Mouse (Mus musculus): Measurements from ENCODE around the gene Tbc1d22a. TPM values are rescaled to one million over a fixed set of nuclear protein-coding genes. Genes with fewer than 3 reads are reported as not detected.
"Not testable (repeated sequence)": the region's sequence is repeated elsewhere in the genome, so short reads cannot be mapped to it uniquely, and the experiment has no call there.

Gene Tbc1d22a
- total RNA-seq, 2 experiments from 2014 or later = 17.9 to 19.3 TPM

DNA sequence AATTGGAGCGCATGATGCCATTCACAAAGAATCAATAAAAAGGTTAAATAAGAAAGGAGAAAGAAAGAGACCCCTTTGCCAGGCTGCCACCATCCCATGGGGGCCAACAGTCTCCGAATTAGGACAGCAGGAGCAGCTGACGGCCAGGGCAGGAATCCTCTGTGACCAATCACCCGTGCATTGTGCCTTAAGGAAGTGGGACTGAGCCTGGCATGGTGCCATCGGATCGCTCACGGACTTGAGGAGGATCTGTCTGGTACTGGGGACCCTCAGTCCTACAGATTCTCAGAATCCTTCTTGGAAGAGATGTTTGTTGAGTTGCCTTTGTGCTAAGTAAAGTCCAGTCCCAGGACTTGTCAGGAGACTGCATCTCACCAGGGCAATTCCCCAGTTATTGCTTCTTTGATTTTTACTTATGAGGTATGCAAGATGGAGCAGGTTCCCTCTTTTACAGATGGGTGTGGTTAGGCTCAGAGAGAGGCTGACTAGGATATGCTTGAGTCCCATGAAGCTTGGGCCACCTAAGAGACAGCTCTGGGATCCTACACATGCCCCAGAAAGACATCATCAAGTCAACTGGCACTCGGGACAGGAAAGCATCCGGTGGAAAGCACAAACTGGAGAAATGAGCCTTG, 12.4 kb upstream of the Tbc1d22a start:
- intact Hi-C loops (cut with DNase I) = no loop called here
- peak; percentile 63 for DNase-seq

DNA sequence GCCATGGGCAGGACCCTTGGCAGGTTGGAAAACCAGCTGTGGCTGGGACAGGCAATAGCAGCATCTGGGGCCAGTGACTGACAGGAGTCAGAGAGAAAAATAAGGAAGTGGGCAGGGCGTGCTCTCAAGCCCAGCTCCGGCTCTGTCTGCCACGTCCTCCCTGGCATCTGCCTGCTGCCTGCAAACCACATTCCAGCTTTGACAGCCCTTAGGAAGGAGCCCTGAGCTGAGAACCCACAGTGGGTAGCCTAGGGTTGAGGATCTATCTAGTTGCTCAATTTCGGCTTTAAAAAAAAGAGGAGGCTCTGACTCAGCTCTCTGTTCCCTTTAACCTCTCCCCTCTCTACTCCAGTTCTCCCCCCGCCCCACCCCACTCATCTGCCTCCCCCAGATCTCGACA, 11.6 kb upstream of the Tbc1d22a start:
- intact Hi-C loops (cut with DNase I) = no loop called here
- no peak for DNase-seq

DNA sequence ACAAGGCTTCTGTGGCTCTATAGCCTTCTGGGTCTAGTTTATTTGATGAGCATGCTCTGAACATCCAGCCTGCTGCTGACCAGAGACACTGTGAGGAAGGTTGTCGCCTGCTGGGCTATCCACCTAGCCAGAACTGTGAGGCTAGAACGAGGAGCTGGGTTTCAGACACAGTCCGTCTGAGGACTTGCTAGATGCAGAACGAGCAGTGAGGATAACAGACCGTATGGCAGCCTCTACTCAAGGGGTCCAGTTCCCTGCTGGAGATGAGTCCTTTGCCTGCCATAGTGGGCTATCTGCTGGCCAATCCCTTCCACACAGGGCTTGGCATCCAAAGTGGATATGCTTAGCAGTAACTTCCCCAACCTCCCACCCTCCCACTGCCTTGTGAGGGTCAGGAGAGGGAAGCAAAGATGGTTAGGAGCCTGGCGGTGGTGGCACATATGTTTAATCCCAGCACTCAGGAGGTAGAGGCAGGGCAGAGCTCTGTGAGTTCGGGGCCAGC, 10.9 kb upstream of the Tbc1d22a start:
- DNase-seq = no peak
- intact Hi-C loops (cut with DNase I) = no loop called here

DNA sequence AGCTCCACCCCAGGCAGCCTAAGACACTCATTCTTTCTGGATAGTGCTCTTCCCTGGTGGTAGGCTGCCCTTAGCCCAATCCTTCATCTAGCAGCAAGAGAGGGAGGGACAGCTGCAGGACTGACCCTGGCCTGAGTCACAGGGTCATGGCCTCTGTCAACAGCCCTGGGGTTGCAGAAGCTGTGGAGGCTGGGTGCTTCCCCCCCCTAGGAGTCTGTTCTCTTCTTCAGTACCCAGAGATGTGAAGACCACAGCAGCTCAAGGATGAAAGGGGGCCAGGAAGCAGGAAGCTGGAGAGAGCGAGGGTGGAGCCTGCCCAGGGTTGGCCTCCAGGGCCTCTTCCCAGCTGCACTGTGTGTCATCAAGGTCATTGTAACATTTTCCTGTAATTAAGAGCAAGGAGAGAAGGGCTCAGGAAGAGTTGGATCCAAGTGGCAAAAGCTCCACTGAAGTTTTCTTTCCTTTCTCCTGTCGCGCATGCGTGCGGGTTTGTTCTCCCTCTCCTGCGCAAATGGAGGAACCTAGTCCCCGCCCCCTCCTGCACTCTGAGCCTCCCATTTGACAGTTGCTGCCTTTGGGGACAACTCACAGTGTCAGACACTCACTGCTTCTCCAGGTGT, 10.2 kb upstream of the Tbc1d22a start:
- intact Hi-C loops (cut with DNase I) = no loop called here
- DNase-seq = no peak

DNA sequence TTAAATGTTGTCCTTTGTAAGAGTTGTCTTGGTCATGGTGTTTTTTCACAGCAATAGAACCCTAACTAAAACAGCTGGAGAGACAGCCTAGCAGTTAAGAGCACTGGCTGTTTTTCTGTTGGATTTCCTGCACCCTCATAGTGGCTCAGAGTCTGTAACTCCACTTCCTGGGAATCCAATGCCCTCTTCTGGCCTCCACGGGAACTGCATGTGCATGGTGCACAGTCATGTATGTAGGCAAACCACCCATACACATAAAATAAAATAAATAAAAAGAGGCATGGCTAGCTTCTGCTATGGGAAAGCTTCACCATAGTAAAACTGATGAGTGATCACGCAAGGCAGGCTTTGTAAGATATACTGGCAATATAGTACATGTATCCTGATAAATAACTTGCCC, 9.0 kb upstream of the Tbc1d22a start:
- DNase-seq = peak; percentile 51
- intact Hi-C loops (cut with DNase I) = no loop called here

DNA sequence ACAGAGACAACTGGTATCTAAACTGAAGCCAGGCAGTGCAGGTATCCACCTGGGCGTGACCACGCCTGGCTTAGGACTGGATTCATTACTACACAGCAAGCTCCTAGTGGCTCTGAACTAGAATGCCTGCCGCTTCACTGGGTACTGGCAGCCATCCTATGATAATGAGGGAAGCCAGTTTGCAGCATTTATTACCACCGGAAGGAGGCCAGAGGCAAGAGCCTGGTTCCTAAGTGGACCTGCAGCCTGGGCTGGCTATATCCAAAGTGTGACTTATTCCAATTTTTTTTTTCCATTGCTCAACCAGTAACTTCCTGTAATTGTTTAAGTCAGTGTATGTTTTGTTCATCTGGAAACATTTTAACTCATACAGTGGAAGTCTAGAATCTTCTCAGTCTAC, 7.9 kb upstream of the Tbc1d22a start:
- intact Hi-C loops (cut with DNase I) = no loop called here
- DNase-seq = no peak

DNA sequence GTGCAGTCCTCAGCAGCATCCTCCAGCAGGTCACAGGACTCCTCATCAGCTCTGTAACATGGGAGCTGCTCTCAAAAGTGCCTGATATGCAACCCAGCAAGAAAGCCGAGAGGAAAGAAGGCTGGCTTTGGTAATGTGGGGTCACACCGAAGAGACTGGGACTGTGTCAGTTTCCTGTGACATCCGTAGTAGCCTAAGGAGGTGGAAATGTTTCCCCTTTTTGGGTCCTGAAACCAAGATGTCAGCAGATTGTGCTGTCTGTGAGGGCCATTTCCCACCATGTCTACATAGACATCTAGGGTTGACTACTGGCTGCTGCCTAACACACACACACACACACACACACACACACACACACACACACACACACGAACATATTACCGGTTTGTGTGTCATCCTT, 2.1 kb upstream of the Tbc1d22a start:
- DNase-seq; intact Hi-C loops (cut with DNase I): not testable (repeated sequence)

DNA sequence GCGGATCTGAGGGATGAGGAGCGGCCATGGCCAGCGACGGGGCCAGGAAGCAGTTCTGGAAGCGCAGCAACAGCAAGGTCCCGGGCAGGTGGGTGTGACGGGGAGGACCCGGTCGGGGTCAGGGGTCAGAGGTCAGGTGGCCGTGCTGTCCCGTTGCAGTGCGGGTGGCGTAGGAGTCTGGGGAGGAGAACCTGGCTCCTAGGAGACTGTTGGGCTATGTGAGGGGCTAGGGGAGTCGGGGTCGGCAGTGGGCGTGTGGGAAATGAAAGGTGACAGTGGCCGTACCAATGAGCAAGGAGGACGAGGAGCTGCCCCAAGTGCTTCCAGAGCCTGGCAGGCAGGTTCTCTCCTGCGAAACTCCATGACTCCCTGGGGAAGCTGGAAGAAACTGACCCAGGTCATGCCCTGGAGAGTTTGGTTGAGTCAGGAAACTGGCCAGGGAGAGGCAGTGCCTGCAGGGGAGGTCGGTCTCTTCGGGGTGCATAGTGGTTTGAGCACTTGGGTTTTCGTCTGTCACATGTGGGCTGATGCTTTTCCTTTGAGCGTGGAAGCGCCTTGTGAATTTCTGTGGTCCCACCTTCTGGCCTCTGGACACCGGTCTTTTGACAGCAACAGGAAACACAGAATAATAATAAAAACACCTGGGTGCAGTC, 416 bp downstream of the Tbc1d22a start:
- intact Hi-C loops (cut with DNase I) = no loop called here

DNA sequence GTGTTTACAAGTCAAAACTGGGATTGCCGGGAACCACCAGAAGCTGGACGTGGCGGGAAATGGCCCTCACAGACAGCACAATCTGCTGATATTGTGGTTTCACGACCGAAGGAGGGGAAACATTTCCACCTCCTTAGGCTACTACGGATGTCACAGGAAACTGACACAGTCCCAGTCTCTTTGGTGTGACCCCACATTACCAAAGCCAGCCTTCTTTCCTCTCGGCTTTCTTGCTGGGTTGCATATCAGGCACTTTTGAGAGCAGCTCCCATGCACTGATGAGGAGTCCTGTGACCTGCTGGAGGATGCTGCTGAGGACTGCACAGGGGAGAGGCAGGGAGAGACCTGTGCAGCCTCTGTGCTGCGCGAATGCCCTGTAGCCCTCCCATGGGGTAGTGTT, 2.4 kb downstream of the Tbc1d22a start:
- intact Hi-C loops (cut with DNase I); DNase-seq: not testable (repeated sequence)

More for the DNA sequence above, 416 bp downstream of the Tbc1d22a start:
- DNase-seq = no peak

DNA sequence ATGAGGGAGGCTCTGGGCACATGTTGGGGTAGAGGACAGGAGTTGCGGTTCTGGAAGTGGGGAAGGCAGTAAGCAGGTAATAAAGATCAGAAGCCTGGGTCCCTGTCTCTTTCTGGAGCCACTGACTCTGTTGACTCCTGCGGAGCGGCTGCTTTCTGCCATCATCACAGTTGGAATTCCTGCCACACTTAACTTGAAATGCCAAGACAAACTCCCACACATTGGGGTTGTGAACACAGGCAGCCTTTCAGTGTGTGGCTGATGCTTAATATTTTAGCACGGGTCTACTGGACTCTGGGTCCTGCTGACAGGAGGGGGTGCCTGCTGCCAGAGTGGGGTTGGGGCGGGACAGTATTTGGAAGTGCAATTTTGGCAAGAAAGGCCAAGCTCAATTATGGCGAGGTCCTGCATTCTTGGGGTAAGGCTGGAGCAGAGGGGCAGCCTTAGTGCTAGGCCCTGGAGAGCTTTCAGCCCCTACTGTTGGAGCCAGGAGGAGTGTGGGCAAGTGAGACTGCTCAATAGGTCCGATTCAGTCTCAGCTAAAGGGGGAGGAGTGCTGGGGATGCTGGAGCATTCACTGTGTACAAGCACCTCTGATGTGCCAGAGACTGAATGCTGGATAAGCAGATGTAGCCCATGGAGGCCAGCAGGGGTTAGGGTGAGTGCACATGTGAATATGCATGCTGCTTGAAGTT, 5.4 kb downstream of the Tbc1d22a start:
- intact Hi-C loops (cut with DNase I) = no loop called here
- DNase-seq = no peak

DNA sequence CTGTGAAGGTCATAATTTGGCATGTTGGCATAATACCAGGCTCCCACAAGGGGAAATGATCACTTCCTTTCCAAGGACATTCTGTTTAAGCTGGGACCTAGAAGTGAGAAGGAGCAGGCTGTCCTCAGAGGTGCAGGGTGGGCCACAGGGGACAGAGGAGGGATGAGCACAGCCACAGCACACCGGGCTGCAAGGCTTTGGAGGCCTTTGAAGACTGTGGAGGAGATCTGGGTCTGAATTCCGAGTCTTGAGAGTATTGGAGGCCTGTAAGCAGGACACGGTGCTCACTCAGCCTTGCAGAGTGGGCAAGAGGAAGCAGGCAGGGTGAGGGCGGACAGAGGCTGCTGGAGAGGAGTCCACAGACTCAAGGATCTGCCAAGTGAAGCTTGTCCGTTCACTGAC, 6.0 kb downstream of the Tbc1d22a start:
- DNase-seq = no peak
- intact Hi-C loops (cut with DNase I) = no loop called here

DNA sequence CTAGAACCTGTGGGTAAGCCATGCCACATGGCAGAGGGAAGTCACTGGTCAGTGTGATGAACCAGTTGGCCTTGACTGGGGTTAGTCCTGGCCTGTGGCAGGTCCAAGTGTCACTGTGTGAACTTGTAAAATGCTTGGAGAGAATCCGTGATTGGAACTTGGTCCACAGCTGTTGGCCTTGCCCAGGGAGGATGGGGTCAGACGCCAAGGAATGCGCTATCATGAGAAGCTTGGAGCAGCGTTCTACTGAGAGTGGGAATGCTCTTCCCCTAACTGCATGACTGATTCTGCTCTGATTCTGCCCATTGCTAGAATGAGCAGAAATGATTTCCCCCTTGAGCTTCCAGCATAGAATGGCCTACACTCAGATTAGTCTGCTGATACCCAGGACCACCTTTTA, 6.5 kb downstream of the Tbc1d22a start:
- intact Hi-C loops (cut with DNase I) = no loop called here
- DNase-seq = no peak

DNA sequence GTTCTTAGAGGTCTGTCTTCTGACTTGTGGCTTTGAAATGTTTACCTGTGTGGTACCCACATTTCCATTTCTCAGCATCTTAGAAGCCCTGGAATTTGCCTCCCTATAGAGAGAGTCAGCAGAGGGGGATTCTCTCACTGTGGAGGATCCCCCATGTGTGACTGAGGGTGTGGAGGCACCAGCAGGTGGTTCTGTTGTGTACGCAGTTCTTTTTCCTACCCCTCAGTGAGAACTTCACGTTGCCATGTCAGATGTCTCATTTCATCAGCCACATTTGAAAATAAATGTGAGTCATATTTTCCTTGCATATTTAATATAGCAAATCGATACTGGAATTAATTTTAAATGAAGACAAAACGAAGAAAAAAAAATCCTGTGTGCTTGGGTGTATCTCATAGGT, 7.1 kb downstream of the Tbc1d22a start:
- intact Hi-C loops (cut with DNase I) = no loop called here
- no peak for DNase-seq

DNA sequence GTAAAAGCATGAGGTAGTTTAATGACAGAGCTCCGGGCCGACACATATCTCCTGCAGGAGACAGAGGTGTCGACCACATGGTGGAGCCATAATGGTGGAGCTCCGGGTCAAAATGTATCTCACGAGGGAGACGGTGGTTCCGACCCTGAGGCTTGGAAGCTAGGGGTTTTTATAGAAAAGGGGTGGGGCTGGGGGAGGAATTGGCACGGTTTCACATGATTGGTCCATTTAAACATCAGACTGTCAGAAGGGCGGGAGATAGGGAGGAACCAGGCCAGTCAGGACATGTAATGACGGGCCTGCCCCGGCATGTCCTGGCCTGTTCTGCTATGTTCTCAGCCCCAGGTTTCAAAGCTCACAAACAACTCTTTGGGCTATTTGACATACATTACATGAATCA, 7.6 kb downstream of the Tbc1d22a start:
- DNase-seq; intact Hi-C loops (cut with DNase I): not testable (repeated sequence)

DNA sequence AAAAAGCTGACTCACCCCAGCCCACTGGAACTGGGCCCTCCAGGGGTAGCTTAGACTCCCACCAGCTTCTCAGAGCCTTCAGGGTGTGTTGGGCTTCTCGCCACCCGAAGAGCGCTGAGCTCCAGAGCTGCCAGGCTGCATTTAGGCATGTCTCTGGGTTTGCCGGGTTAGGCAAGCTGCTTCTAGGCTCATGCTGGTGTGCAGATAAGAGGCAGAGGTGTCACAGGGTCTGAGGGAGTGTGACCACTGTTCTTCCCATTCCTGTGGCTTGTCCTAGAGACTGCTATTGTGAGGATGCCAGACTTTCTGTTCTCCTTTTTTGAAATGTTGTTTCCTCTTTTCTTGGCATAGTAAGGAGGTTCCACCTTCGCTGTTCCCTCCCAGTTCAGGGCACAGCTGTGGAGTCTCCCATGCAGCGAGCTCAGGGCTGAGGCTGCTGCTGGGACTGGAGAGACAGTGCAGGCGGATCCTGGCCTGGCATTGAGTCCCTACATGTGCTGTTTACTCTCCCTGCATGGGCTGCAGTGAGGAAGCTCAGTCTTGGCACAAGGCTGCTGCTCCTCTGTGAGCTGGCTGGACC, 10.8 kb downstream of the Tbc1d22a start:
- no peak for DNase-seq
- intact Hi-C loops (cut with DNase I) = no loop called here

DNA sequence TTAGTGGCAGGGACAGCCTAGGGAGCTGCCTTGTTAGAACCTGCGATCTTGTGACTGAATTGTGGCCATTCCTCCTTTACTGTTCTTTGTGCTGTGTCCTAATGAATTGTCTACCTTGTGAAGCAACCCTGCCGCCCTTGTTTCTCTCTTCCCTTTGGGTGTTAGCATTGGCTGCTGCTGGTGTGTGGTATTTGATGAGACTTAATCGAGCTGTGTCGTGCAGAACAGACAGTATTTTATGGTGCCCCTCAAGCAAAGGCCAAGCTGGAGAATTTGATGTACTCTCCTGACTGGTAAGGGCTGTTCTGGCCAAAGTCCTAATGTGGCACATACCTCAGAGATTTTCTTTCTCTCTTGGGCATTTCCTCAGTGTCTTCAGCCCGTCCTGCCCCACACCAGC, 12.0 kb downstream of the Tbc1d22a start:
- DNase-seq = no peak
- intact Hi-C loops (cut with DNase I) = no loop called here

DNA sequence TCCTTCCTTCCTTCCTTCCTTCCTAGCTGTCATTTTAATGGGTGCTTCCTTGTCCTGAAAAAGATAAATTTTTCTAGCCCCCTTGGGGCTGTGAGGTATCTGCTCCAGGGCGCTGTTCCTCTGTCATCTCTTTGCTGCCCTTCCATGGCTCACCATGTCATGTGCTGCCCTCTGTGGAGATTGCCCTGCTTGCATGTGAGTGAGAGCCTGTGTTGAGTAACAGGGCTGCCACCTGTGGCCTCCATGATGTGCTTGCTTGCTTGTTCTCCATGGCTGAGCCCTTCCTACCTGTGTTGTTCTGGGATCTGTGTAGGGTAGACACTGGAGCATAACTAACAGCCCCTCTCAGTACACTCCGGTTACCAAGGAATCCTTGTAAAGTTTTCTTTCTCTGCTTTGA, 12.7 kb downstream of the Tbc1d22a start:
- no peak for DNase-seq
- intact Hi-C loops (cut with DNase I) = no loop called here

DNA sequence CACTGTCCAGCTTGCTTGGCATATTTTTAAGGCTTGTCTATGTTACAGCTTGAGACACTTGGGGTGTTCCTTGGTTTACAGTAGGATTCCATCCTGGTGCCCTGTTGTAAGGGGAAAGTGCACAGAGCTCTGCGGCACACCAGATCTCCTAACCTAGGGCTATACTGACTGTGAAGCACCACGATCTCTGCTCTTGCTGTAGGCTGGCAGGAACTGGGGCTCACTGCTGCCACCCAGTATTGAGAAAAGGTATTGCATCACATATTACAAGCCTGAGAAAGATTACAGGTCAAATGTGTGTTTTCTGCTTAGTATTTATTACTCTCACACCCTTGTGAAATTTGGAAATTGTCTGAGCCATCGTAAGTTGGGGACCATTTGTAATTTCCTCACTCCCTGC, 13.9 kb downstream of the Tbc1d22a start:
- intact Hi-C loops (cut with DNase I) = no loop called here
- DNase-seq = no peak

DNA sequence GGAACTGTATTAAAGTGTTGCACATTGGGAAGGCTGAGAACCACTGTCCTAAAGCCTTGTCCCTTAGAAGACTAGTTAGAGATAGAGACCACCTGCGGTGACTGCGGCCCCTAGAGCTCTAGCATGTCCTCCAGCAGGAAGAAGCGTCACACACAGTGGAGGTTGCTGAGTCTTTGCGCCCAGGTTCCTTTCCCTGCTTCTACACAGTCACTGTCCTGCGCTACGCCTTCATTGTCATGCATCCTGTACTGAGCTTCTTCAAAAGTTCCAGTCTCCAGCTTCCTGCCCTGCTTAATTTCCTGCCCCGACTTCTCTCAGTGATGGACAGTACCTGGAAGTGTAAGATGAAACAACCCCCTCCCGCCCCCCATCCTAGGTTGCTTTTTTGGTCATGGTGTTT, 14.8 kb downstream of the Tbc1d22a start:
- intact Hi-C loops (cut with DNase I) = no loop called here
- DNase-seq = no peak

DNA sequence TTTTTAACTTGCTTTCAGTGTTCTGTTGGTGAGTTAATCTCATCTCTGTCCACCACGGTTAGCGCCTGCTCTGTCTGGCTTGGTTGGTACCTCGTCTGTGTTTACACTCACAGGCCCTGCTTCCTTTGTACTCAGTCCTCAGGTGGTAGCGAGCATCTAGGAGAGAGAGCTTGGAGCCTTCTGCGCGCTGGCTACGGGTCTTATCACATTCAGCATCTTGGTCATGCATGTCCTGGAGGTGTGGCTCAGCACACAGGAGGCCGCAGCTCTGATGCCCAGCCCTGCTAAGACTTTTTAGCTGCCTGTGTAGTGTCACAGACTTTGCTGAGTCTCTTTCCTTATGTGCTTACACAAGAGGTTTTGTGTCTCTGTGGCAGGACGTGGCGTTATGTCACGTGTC, 15.4 kb downstream of the Tbc1d22a start:
- DNase-seq = no peak
- intact Hi-C loops (cut with DNase I) = no loop called here

DNA sequence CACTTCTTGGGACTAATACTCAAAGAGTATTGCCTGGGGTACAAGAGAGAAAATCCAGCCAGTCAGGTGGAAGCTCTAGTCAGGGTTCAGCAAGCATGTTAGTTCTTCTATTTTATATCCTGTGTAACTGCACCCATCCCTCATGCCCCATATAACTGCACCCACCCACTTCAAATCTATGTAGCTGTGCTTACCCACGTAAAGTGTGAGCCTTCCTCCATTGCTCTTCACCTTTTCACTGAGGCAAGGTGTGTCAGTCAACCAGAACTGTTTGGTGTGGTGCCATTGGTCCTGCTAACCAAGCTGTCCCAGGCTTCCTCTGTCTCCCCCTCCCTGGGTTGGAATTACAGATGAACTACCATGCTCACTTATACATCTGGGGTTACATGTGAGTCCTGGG, 16.9 kb downstream of the Tbc1d22a start:
- no peak for DNase-seq
- intact Hi-C loops (cut with DNase I) = no loop called here

Measured in left cerebral cortex, postnatal 4 days (tissue).